Mouse (Mus musculus) fat pad, adult 2 months (tissue): ENCODE data around the gene Atf5.

Experiments used
- DNase-seq: peaks from one replicate; pipeline ENCODE4 v3.0.0-alpha.2; 2011; ENCODE audit warnings: low read depth, low spot score; ENCODE audit errors: extremely low read depth

The Atf5 gene

DNA sequence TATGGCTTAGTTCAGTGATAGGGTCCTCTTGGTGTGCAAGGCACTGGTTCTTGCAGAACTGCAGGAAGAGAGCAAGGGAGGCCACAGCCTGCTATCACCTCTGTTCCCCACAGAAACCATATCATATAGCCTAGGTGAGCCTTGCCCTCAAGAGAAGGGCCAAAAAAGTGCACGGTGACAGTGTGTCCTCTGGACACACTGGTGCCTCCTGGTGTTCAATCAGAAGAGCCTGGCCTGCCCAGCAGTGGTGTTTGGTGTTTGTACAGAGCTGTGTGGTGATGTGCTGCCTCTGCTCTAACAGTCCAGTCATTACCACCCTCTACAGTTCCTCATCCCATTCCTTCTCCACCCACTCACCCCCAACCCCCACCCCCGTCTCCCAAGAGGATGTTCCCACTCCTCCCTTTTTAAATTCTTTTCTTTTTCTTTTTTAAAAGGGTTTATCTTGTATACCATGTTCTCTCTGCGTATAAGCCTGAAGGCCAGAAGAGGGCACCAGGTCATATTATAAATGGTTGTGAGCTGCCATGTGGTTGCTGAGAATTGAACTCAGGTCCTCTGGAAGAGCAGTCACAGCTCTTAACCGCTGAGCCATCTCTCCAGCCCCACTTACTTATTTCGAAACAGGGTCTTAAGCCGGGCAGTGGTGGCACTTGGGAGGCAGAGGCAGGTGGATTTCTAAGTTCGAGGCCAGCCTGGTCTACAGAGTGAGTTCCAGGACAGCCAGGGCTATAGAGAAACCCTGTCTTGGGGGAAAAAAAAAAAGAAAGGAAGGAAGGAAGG, 5.4 kb upstream of the Atf5 start:
- DNase-seq: no peak

DNA sequence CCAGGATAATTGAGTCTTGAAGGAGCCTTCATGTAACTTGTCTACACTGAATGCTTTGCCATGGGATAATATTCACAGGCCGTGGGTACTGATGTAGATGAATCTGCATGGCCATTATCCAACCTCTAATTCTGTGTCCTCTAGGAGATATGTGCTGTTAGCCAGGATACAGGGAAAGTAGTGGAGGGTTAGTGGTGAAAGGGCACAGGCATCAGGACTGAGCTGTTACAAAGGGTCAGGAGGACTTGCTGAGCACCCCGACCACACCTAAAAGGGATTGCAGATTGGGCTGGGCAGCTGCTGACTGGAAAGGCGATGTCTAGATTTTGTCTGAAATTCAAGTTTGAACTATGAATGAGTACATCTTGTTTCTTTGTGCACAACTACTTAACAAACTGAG, 4.1 kb upstream of the Atf5 start:
- no peak for DNase-seq

DNA sequence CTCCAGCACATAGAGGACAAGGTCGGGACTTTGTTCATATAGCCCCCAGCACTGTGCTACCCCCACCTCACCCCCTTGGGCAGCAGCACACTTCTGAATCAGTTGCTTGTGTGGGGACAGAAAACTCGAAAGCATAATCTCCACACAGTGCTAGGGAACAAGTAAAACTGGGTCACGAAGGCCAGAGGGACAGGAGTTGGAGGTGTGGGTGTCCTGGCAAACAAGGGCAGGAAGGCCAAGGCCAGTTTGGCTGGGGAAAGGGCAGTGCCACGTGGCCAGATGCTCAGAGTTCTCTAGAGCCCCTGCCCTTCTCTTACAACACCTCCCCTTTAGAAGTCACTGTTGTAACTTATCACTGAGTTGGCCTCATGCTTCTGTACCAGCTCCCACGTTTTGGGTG, 3.4 kb upstream of the Atf5 start:
- DNase-seq: no peak

DNA sequence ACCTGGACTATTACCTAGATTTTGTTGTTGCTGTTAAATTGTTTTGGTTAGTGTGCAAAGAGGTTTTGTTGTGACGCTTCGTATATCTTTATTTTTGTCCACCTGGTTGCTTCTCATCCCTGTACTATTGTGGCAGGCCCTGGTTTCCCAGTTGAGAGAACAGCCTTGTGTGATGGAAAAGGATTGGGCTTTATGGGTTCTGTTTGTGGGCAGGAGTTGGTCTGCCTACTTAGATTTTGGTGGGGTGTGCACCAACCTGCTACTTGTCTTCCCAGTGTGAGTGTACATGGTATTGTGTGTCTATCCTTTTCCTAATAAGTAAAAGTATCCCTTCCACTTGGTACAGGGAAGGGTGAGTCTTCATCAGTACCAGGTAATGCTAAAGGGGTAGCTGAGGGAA, 2.9 kb upstream of the Atf5 start:
- DNase-seq: no peak

DNA sequence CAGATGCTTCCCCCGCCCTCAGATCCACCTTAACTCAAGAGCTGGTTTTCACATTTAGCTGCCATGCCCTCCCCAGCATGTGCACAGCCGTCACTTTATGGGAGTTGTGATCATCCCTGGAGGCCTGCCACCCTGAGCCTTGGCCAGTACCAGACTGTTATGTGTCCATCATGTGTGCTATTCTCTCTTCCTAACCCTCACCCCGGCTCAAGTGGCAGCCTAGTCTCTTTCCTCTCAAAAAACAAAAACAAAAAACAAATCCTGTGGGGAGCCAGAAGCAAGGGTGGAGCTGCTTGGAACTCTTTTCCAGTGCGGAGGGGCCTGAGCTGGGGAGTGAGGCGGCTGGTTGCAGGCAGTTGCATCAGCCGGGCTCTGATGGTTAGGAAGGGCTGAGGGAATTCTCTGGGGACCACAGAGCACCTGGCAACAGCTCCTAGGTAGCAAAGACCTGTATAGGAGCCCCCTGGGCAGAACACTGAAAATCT, 2.3 kb upstream of the Atf5 start:
- DNase-seq: no peak

DNA sequence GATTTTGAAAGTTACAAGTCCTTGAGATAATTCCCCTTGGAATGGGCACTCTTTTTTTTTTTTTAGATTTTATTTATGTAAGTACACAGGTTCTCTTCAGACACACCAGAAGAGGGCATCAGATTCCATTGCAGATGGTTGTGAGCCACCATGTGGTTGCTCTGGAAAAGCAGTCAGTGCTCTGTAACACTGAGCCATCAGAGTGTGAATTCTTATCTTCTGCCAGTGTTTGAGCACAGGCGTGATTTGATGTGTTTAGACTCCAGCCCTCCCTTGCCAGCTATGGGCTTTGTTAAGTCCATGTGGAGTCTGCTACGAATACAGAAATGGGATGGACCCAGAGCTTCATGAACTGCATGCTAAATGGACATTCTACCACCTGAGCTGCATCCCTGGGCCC, 1.7 kb upstream of the Atf5 start:
- no peak for DNase-seq

DNA sequence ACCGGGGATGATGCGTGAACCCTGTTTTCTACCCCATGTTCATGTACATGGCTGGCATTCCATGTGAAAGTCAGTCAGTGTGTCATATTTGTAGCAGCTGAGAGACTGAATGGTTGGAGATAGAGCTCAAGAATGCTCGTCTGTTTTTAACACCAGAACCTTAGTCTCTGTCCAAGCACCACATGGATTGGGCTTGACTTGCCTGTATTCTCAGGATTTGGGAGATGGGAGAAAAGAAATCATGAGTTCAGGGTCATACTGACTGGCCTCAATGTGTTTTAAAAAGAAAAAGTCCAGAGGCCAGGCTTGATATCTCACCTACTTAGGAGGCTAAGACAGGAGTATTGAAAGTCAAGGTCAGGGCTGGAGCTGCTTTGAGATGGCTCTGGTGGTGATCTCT, 983 bp upstream of the Atf5 start:
- no peak for DNase-seq

DNA sequence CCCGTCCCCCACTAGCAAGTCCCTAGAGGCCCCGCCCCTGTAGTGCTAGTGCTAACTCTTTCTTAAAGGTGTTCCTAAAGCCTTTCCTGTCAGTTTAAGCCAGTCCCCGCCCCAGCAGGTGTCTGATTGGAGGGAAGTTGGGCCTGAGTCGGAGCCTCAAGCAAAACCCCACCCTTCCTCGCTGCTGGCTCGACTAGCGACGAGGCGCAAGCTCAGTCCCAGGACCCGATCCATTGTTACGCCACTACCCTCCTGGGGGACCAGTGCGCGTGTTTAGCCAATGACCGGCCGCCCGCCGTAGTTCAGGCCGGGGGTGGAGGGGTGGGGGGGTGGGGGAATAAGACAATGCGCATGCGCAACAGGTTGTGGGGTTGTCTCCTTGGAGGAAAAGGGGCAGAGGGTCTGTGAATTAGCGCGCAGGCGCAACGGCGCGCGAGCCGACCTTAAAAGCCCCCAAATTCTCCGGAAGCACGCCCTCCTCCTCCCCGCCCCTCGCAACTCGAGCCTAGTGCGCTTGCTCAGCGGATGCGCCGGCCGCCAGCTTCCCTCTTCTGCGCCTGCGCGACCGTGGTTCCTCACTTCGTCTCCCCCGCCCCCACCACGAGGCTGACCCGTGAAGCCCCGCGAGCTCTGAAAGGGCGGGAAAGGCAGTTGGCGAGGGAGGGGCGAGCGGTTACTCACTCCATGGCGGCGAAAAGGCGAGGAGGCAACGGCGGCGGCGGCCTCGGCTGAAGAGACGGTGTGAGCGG, 563 bp downstream of the Atf5 start, which contains the start of the genes Nup62 and Il4i1:
Gene Nup62, plus strand, starts transcription at position 368 of the 749 bp plus-strand sequence.
Gene Il4i1, plus strand, starts transcription at position 667 of the 749 bp plus-strand sequence.
- DNase-seq: peak; percentile 97

DNA sequence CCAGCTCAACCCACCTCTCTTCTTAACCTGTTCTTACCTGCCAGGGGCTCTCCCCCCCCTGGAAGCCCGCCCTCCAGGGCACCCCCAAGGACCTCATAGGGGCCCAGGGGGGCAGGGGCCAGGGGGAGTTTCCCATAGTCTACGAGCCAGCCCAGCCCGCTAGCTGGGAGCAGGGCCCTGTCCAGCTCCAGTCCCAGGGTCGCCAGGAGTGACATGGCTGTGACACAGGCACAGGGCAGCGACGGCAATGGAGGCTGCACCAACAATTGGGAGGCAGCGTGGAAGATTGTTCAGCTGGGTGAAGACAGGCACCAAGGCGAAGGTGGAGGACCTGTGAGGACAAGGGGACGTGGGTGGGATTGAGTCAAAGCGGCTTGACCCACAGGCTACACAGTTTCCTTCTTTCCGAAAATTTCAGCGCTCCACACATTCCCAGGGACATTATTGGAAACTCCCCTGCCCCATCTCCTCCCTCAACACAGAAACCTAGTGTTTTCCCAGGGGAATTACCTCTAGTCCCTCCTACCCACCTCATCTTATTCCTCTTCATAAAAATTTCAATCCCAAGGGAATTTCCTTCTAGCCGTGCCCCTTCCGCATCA, 1.4 kb downstream of the Atf5 start:
- no peak for DNase-seq

DNA sequence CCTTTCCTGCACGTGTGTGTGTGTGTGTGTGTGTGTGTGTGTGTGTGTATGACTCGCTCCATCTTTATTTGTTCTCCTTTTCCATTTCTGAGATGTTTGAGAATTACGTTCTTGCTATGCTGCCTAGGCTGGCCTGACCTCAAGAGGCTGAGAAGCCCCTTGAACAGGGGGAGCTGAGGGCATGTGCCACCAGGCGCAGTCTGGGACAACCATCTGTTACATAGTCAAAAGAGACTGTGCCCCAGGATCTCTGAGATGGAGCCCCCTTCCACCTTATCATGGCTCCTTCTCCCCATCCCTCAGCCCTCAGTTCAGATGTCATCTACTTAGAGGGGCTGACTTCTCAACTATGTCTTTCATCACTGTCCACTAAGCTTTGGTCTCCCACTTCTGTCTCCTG, 2.0 kb downstream of the Atf5 start:
- no peak for DNase-seq

DNA sequence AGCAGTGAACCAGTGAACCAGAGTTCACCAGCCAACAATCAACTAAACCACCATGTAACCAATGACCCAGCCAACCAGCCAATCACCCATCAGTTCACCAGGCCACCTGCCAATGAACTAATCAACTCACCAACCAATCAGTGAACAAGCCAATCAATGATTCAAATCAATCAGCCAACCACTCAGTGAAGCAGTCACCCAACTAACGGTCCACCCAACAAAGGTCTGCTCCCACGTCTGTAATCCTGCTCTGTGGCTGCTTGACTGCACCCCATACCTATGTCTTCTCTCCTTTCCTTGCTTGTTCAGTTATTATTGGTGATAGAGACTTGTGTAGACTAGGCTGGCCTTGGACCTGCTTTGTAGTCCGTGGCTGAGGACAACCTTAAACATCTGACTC, 2.5 kb downstream of the Atf5 start:
- no peak for DNase-seq

DNA sequence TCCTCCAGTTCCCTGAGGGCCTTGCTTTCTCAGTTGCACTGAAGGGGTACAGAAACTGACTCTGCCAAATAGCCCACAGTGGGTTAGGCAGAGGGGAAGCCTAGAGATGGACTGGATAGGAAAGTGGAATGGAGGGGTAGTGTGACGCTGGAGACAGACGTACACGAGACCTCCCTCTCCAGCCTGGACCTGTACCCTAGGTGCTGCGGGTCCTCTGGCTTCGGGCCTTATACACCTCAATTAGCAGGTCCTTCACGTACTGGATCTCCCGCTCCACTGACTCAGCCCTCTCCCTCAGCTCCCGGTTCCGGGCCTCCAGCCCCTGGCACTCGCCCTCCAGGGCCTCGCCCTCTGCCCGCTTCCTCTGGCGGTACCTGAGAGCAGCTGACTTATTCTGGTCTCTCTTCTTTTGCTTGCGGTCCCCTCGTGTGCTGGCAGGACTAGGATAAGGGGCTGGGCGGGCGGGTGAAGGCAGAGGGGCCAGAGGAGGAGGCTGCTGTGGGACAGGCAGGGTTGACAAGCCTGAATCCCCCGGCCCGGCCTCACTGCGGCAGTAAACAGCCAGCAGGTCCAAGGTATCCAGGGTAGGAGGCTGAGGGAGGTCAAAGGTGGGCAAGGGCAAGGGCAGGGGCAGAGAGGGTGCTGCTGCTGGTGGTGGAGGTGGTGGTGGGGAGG, 3.7 kb downstream of the Atf5 start:
- DNase-seq: no peak

DNA sequence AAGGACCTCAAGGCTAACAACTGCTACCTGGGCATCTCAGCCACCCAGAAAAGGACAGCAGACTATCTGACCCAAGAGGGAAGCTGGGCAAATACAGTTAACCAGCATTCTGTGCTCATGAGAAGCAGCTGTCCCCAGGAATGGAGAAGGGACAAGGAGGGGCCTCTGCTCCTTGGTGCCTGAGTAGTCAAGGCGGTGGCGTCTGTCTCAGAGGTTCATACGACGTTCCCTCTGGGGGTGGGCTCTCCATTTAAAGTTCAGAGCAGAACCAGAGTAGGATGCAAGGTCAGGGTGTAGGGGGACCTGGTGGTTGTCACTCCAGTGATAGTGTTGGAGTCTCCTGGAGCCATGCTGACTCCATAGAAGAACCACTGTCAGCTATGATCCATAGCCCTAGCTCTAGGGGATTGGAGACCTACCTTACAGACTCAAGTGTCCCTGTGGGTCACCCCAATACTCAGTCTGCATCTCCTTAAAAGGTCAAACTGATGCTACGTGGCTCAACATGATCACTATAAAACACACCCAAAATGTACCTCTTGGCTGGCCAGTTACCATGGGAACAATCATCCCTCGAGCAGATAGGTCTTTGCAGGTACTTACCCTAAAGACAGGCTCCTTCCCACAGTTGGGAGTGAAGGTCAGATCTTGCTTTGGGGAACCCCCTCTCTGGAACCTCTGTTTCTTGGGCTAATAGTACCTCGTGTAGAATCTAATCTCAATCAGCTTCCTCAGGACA, 5.5 kb downstream of the Atf5 start:
- DNase-seq: no peak

DNA sequence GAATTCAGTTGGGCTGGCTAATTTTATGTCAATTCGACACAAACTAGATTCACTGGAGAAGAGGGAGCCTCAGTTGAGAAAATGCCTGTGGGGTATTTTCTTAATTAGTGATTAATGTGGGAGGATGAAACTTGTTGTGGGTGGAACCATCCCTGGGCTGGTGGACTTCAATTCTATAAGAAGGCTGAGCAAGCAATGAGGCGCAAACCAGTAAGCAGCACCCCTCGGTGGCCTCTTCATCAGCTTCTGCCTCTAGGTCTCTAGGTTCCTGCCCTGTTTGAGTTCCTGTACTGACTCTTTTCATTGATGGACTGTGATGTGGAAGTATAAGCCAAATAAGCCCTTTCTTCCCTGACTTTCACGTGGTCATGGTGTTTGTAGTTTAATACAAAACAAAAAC, 6.1 kb downstream of the Atf5 start:
- DNase-seq: no peak

DNA sequence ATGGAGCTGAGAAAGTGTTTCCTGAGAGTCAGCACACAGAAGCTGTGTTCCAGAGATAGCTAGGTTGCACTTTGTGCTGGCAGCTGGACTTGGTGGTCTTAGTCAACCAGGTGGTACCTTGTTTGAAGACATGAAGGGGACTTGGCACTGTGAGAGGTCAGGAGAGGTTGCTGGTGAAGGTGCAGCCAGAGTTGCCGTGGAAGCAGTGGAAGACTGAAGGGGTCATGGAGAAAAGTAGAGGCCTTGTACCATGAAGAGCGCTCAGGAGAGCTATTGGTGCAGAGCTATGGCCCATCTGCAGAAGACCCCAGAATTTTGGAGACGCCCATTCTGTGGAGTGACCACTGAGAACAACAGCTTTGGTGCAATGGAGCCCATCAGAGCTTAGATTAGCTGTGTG, 7.0 kb downstream of the Atf5 start:
- no peak for DNase-seq

DNA sequence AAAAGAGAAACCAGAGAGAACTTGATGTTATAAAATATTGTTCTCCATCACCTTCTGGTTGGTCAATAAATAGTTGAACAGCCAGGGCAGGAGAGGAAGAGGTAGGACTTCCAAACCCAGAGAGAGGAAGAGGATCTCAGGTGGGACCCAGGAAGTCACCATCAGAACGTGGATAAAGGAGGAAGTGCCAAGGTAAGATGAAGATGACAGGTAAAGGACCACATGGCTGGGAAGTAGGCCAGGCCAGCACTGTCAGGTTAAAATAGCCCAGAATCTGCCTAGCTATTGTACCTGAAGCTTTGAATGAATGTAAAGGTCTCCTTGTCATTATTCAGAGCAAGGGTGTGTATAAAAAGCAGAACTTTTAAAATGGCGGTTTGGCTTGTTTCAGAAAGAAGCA, 7.5 kb downstream of the Atf5 start:
- DNase-seq: no peak

DNA sequence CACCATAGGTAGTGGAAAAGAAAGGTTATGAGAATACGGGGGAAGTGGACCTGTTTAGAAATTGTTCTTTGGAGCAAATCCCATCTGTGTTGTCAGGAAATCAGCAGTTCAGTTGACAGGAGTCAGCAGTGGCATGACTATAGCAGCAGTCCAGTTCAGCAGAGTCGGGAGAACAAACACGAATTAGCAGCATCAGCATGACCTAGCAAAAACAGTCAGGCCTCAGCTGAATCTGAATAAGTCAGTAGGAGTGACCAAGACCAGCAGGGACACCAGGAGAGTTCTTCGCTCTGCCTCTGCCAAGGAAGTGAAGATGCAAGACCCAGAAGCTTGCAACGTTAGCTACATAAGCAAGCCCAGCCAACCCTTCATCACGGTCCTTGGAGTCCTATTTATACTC, 23.7 kb downstream of the Atf5 start:
- DNase-seq: no peak

DNA sequence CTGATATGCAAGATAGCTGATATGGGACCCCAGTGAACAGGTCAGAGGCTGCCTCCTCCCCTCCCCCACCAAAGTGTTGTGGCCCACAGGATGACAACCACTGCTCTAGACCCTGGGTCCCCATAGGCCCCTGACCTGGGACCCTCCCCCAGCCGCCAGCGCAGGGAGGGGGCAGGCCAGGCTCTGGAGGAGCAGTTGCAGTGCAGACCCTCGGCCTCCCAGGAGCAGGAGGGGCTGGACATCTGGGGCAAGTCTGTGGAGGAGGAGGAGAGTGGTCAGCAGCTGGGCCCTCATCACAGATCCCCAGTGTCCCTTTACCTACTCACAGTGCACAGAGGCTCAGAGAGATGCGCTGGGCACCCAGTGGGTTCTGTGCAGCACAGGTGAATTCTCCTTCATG, 26.4 kb downstream of the Atf5 start:
- DNase-seq: no peak

DNA sequence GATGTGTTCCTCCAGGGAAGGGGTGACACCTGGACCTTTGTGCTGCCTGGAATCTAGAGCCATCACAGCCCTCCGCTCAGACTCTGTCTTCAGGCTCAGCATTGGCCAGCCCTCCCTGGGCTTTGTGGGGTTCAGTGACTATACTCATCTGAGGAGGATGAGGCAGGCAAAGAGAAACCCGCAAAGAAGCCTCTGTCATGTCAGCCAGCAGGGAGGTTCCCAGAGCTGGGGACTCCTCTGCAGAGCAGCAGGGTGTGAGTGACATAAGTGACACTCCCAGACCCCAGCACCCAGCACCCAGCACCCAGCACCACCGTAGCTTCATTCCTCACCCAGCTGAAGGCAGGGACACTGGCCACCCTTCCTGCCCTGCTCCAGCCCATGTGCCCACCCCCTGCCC, 26.9 kb downstream of the Atf5 start:
- no peak for DNase-seq

DNA sequence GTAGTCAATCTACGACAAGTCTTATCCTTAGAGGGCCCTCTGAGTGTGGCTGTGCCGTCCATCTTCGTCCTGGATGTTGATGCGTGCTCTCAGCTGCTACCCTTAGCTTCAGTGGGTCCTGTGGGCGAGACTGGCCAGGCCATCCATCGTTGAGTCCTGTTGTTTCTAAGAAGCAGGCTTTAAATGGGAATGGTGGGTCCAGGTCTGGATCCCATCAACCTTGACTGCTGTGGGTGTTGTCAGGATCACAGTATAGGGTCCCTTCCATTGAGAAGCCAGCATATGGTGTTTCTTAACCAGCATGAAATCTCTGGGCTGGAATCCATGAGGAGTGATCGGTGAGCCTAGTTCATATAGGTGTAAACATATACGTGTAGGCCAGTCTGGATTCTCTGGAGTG, 36.4 kb downstream of the Atf5 start:
- no peak for DNase-seq
